Mouse (Mus musculus) ES-Bruce4 (cell line): ENCODE measurements around the gene Angel2. TPM values are rescaled to one million over a fixed set of nuclear protein-coding genes. Genes with fewer than 3 reads are reported as not detected.

Experiments used
- H3K27ac ChIP-seq: 2 replicates; pipeline ENCODE4 v1.5.1; 2012; ENCODE audit warnings: low read length, inconsistent platforms; ENCODE audit not compliant: insufficient read depth
- H3K27me3 ChIP-seq: 2 replicates; pipeline ENCODE4 v1.6.1; 2012; ENCODE audit warnings: mild to moderate bottlenecking, low read length, inconsistent platforms; ENCODE audit not compliant: control insufficient read depth, poor library complexity, insufficient read depth, severe bottlenecking
- H3K36me3 ChIP-seq: 2 replicates; pipeline ENCODE4 v1.6.1; 2012; ENCODE audit warnings: inconsistent platforms, mild to moderate bottlenecking, low read length, moderate library complexity; ENCODE audit not compliant: control insufficient read depth, poor library complexity, insufficient read depth, severe bottlenecking
- H3K4me1 ChIP-seq: one replicate; pipeline ENCODE4 v1.8.1; 2011; ENCODE audit warnings: low read length; ENCODE audit not compliant: control insufficient read depth, insufficient read depth
- H3K4me3 ChIP-seq: 2 replicates; pipeline ENCODE4 v1.5.1; 2011; ENCODE audit warnings: low read depth, mild to moderate bottlenecking, low read length
- H3K9ac ChIP-seq: 2 replicates; pipeline ENCODE4 v1.6.1; 2012; ENCODE audit warnings: low read depth, mild to moderate bottlenecking, inconsistent platforms; ENCODE audit not compliant: poor library complexity, severe bottlenecking
- H3K9me3 ChIP-seq: replicated peaks from 2 replicates; pipeline ENCODE4 v1.6.1; 2012; ENCODE audit warnings: mild to moderate bottlenecking, low read length, inconsistent platforms; ENCODE audit not compliant: control insufficient read depth, poor library complexity, insufficient read depth, severe bottlenecking
- CTCF ChIP-seq: IDR thresholded peaks from one replicate; pipeline ENCODE4 v1.8.1; 2011; ENCODE audit warnings: low read depth, low read length
- EP300 ChIP-seq: IDR thresholded peaks from 2 replicates; pipeline ENCODE4 v1.6.1; 2011; ENCODE audit warnings: low read depth, low read length; ENCODE audit not compliant: insufficient read depth
- POLR2A ChIP-seq: IDR thresholded peaks from one replicate; pipeline ENCODE4 v1.8.1; 2011; ENCODE audit warnings: low read length; ENCODE audit not compliant: insufficient read depth
- polyA plus RNA-seq: library from polyadenylated mRNA; stranded (reverse); fragments of >200 nt; gene quantifications from 2 replicates; pipeline ENCODE4 v1.2.4, GENCODE M21; 2011; ENCODE audit warnings: low read depth; ENCODE audit not compliant: missing spikeins, insufficient read depth, insufficient read length

Gene Angel2
- polyA plus RNA-seq, 1 experiment: 20.8 TPM

DNA sequence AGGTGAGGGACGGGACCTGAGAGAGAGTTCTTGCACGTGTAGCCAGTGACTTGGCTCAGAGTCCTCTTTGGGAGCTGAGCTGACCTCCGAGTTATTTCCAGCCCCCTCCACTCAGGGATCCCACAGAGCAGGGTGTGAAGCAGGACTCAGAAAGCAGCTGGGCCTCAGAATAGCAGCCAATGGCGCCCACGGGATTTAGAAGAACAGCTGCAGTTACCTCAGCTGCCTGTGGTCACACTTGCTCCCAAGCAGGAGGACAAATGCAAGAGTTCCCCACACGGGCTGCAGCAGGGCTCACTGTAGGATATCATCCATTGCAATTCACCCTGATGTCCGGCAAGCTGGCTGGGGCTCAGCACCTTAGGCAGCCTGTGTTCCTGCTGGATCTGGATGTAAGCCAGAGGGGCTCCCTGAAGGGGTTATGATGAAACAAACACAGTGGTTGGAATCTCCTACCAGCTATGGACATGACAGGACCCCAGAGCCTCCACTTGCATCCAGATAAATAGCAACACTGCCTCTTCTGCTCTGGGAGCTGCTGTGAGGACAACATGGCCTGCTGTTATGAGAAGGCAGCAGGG is 47.8 kb downstream of the Angel2 start:
- Histone ChIP-seq H3K36me3 (no peaks in the 10 kb centered on the region), H3K4me3 (no peak overlapping the region), H3K27ac (no peak overlapping the region), H3K9me3 (no peaks in the 10 kb centered on the region), H3K27me3 (no peaks in the 10 kb centered on the region), H3K9ac (no peak overlapping the region), H3K4me1 (no peaks in the 10 kb centered on the region)
- TF ChIP-seq POLR2A (no peak), CTCF (no peak), EP300 (no peak)

DNA sequence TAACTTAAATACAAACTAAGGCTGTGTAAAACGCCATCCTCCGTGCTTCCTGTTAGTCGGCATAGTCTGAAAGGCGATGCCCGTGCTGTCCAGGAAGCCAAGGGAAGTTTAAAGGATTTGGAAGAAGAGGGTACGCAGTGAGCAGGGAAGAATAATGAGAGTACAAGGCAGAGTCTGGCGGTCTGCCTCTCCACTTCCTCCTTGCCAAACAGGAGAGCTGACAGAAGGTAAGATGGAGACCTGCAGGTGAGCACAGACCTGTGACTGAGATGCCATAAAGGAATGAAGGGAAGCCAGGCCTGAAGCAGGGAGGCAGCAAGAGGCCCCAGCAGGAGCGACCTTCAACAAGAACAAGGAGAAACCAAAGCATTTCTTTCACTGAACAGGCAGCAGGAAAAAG is 49.3 kb downstream of the Angel2 start:
- no peaks in the 10 kb centered on the region for H3K36me3 ChIP-seq
- no peaks in the 10 kb centered on the region for H3K9me3 ChIP-seq
- no peak overlapping the region for H3K9ac ChIP-seq
- no peak for TF ChIP-seq POLR2A
- no peak for TF ChIP-seq CTCF
- TF ChIP-seq EP300: no peak
- H3K27me3 ChIP-seq: no peaks in the 10 kb centered on the region
- H3K4me3 ChIP-seq: no peak overlapping the region
- no peaks in the 10 kb centered on the region for H3K4me1 ChIP-seq
- no peak overlapping the region for H3K27ac ChIP-seq

DNA sequence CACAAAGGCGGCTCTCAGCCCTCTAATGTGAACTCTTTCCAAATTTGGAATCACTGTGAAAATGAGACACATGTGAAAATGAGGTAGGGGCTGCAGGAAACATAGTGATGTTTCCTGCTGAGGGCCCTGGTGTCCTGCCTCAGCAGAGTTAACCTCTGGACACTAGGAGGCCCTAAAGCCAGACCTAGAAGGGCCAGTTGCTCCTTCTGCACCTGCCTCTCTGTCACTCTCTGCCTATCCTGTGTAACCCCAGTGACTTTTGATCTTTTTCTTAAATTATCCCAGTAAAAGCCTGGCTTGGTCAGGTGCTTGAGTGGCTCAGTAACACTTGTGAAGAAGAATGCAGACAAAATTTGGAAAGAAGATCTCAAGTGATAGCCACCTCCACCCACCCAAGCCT is 49.9 kb downstream of the Angel2 start:
- Histone ChIP-seq H3K4me1 (no peaks in the 10 kb centered on the region), H3K4me3 (no peak overlapping the region), H3K9me3 (no peaks in the 10 kb centered on the region), H3K27ac (no peak overlapping the region), H3K27me3 (no peaks in the 10 kb centered on the region), H3K9ac (no peak overlapping the region), H3K36me3 (no peaks in the 10 kb centered on the region)
- TF ChIP-seq EP300 (no peak), POLR2A (no peak), CTCF (no peak)

DNA sequence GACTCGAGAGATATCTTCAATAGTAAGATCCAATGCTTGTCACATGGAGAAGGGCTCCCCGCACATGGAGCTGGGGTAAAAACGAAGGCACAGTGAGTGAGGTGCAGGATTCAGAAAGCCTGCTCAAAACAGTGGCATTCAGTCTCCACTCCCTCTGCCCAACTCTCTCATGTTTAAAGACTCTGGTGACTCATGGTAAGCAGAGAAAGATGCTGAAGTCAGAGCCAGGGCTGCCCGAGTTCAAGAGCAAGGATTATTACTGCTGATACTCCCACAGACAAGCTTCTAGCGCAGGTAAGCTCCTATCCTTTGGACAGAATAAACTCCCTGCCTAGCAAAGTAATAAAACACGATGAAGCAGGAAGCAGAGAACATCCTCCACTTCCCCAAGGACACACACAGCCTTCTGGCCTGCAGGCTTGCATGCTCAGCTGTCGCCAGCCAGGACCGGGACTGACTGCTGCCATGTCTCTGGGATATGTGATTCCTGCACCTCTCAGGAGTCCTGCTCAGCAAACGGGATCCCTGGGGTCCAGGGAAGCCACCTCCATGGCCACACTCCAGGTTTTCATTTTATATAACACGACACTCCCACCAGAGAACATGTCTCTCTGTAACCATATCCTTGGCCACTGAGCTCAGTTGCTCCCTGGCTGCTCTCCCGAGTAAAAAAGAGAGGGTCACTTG is 52.1 kb downstream of the Angel2 start:
- Histone ChIP-seq H3K27me3 (no peaks in the 10 kb centered on the region), H3K4me1 (no peaks in the 10 kb centered on the region), H3K9ac (no peak overlapping the region), H3K27ac (no peak overlapping the region), H3K4me3 (no peak overlapping the region), H3K36me3 (no peaks in the 10 kb centered on the region), H3K9me3 (no peaks in the 10 kb centered on the region)
- TF ChIP-seq CTCF: no peak
- no peak for TF ChIP-seq POLR2A
- TF ChIP-seq EP300: no peak

DNA sequence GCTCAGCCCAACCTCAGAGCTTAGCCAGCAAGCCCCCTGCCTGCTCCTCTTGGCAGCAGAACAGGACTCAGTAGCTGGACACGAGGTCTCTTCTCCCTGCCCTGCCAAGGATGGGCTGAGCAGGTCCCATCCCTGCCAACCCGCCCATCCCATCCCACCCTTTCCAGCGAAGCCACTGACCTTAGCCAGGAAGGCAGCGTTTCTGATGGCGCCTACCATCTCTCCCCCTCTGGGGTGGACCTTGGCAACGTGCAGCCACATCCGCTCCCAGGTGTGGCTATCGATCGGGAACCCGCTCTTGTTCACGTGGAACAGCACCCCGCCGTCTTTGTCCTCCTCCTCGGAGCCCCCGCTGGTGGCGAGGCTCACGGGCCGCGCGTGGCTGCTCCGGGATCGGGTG is 53.1 kb downstream of the Angel2 start:
- no peaks in the 10 kb centered on the region for H3K27me3 ChIP-seq
- H3K27ac ChIP-seq: no peak overlapping the region
- peak overlapping the region; percentile 57 for H3K4me3 ChIP-seq
- TF ChIP-seq EP300 (no peak), POLR2A (no peak), CTCF (no peak)
- H3K36me3 ChIP-seq: no peaks in the 10 kb centered on the region
- no peaks in the 10 kb centered on the region for H3K4me1 ChIP-seq
- H3K9me3 ChIP-seq: no peaks in the 10 kb centered on the region
- H3K9ac ChIP-seq: peak overlapping the region; percentile 63

DNA sequence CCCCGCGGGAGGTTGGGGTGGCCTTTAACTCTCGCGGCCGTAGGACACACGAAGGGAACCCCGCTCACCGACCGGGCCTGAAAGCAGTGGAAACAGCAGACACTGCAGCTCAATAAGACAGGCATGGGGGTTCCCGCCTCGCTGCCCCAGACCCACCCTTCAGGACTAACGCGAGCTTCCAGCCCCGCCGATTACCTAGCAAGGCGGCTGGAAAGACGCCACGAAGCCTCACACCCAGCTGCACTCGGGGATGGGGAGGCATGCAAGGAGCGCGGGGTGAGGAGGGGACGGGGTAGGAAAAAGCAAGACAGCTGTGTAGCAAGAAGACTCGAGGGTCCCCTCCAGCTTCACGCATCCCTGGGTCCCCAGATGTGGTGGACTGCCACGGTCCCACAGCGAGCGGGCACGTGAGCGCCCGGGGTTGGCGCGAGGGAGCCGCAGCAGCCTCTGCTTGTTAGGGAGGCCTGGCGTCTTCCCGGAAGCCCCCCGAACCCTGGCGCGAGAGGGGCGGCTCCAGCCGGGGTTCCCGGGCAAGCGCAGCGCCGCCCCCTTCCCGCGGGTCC is 53.7 kb downstream of the Angel2 start:
- Histone ChIP-seq H3K27me3 (no peaks in the 10 kb centered on the region), H3K9ac (peak overlapping the region; percentile 63), H3K4me3 (peak overlapping the region; percentile 57), H3K36me3 (no peaks in the 10 kb centered on the region), H3K4me1 (no peaks in the 10 kb centered on the region), H3K27ac (no peak overlapping the region), H3K9me3 (no peaks in the 10 kb centered on the region)
- TF ChIP-seq CTCF (no peak), POLR2A (no peak), EP300 (no peak)
